Mouse (Mus musculus): ENCODE results near the gene Dnajc11.

Dnajc11 gene

GRCm38 (mm10) chr4:151932576-151933504 is 651 bp upstream of the Dnajc11 start:
- no peak for DNase-seq (ENCODE audit: low read depth)

GRCm38 (mm10) chr4:151934215-151934572 is 703 bp downstream of the Dnajc11 start:
- peak; percentile 14 for DNase-seq (ENCODE audit: low read depth)

- no peak for DNase-seq (ENCODE audit: low read depth)
Measured at GRCm38 (mm10) chr4:151937441-151937840, 4.0 kb downstream of the Dnajc11 start.

- DNase-seq (ENCODE audit: low read depth), result no peak
Measured at GRCm38 (mm10) chr4:151938089-151938488, 4.6 kb downstream of the Dnajc11 start.

GRCm38 (mm10) chr4:151946211-151946610 is 12.7 kb downstream of the Dnajc11 start:
- no peak for DNase-seq (ENCODE audit: low read depth)

- no peak for DNase-seq (ENCODE audit: low read depth)
Measured at GRCm38 (mm10) chr4:151948497-151949471, 15.3 kb downstream of the Dnajc11 start.

GRCm38 (mm10) chr4:151953209-151953608 is 19.7 kb downstream of the Dnajc11 start:
- DNase-seq (ENCODE audit: low read depth), result no peak

GRCm38 (mm10) chr4:151955791-151956190 is 22.3 kb downstream of the Dnajc11 start:
- DNase-seq (ENCODE audit: low read depth), result no peak

GRCm38 (mm10) chr4:151957584-151958315 is 24.3 kb downstream of the Dnajc11 start:
- DNase-seq (ENCODE audit: low read depth), result no peak

GRCm38 (mm10) chr4:151959849-151960512 is 26.5 kb downstream of the Dnajc11 start:
- DNase-seq (ENCODE audit: low read depth), result no peak

GRCm38 (mm10) chr4:151960513-151960854 is 27.0 kb downstream of the Dnajc11 start:
- no peak for DNase-seq (ENCODE audit: low read depth)

GRCm38 (mm10) chr4:151962817-151963216 is 29.3 kb downstream of the Dnajc11 start:
- DNase-seq (ENCODE audit: low read depth), result no peak

- no peak for DNase-seq (ENCODE audit: low read depth)
Measured at GRCm38 (mm10) chr4:151968204-151968921, 34.9 kb downstream of the Dnajc11 start.

- peak; percentile 76 for DNase-seq (ENCODE audit: low read depth)
Measured at GRCm38 (mm10) chr4:151972221-151972967, 38.9 kb downstream of the Dnajc11 start.

- peak; percentile 56 for DNase-seq (ENCODE audit: low read depth)
Measured at GRCm38 (mm10) chr4:151975441-151975840, 42.0 kb downstream of the Dnajc11 start.

GRCm38 (mm10) chr4:151977748-151978147 is 44.3 kb downstream of the Dnajc11 start:
- peak; percentile 85 for DNase-seq (ENCODE audit: low read depth)

- peak; percentile 53 for DNase-seq (ENCODE audit: low read depth)
Measured at GRCm38 (mm10) chr4:151980699-151981098, 47.2 kb downstream of the Dnajc11 start.

GRCm38 (mm10) chr4:151981363-151981762 is 47.9 kb downstream of the Dnajc11 start:
- peak; percentile 90 for DNase-seq (ENCODE audit: low read depth)

GRCm38 (mm10) chr4:151983043-151983442 is 49.6 kb downstream of the Dnajc11 start:
- no peak for DNase-seq (ENCODE audit: low read depth)

GRCm38 (mm10) chr4:151983560-151983959 is 50.1 kb downstream of the Dnajc11 start:
- DNase-seq (ENCODE audit: low read depth), result no peak

All from NIH3T3 (cell line).